Mouse (Mus musculus): ENCODE data around the gene Trim31. TPM values are rescaled to one million over a fixed set of nuclear protein-coding genes. Genes with fewer than 3 reads are reported as not detected.
A peak's percentile ranks its signal among the peaks of the same experiment; 100 is the strongest.

The Trim31 gene
- total RNA-seq (2021) = not detected

DNA sequence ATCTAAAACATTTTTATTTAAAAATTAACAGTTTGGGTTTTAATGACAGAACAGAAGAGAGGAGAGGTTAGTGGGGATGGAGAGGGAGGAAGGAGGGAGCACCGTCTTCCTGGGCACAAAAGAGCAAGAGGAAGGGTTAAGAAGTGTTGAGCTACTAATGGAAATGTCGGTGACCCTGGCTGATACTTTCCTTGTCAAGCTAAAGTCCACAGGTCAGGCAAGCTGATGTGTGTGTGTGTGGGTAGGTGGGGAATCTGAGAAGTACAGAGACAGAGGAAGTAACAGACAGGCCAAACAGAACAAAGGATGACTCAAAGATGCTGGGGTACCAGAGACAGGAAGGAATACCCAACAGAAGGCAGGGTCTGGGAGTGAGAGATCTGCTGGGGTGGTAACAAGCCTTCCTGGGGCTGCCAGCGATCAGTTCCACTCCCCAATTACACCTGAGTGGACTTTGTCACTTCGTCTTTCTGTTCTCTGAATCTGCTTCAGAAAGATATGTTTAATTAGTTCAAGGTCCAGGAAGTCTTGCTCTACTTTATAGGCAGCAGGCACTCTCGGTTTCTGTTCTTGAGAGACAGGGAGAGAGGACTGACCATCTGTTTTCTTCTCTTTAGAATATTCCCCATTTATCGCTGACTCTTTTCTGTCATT lies at the start of gene Trim31:
Trim31 (plus strand) TSS at position 567 of the 654 bp plus-strand sequence.
- intact Hi-C loops (cut with DNase I) = no loop called here

DNA sequence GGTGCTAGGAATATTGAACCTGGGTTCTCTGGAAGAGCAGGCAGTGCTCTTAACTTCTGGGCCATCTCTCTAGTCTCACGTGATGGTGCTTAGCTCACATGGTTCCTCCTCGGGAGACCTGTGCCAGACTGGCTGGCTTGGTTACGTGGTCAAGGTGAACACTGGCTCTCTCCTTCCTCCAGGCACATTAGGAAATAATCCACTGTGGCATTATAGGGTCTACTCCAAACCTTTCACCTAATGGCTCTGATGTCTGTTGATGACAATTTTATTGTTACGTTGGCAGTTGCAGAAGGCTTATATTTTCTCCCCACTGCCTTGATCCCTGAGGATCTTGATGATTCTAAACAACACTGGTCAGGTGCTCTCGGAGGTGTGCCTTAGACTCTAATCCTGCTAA lies 49.0 kb upstream of the Trim31 start:
- intact Hi-C loops (cut with DNase I) = no loop called here
- no peak for DNase-seq (ENCODE audit: extremely low spot score in 1 of 2, low spot score in 2 of 2)

More for the DNA sequence above, at the start of gene Trim31:
- no peak for DNase-seq (ENCODE audit: extremely low spot score in 1 of 2, low spot score in 2 of 2)

DNA sequence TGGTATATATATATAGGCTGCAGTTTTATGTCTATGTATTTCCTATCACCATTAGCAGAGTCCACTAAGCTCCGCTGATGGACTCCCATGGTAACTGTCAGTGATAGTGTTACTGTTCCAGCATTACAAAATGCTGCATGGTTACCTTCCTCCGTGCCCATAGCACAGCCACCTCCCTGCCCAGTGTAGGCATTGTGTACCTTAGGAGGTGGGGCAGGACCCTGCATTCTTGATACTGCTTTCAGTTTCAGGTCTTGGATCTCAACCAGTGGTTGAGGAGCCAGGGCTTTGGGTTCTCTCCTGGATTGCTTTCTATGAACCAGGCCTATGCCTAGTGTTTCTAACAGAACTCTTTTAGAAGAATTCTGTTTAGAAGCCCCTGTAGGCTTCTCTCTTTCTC lies 47.9 kb upstream of the Trim31 start:
- intact Hi-C loops (cut with DNase I) = no loop called here

DNA sequence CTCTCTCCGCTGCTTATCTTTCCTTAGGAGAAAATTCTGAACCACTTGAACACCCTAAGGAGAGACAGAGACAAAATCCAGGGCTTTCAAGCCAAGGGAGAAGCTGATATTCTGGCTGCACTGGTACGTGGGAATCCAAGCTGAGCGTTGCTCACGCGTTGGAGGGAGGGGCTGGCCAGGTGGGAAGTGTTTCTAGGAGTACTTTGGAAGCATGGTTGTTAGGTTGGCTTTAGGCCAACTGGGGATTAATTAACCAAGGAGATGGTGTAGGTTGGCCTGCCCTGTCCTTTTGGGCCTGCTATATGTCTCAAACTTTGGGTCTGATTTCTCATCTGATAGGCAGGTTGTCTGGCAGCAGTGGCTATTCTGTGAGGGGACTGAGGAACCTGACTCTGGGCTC lies 46.7 kb upstream of the Trim31 start:
- no peak for DNase-seq (ENCODE audit: extremely low spot score in 1 of 2, low spot score in 2 of 2)
- intact Hi-C loops (cut with DNase I) = no loop called here

More for the DNA sequence above, 47.9 kb upstream of the Trim31 start:
- DNase-seq (ENCODE audit: extremely low spot score in 1 of 2, low spot score in 2 of 2) = no peak

DNA sequence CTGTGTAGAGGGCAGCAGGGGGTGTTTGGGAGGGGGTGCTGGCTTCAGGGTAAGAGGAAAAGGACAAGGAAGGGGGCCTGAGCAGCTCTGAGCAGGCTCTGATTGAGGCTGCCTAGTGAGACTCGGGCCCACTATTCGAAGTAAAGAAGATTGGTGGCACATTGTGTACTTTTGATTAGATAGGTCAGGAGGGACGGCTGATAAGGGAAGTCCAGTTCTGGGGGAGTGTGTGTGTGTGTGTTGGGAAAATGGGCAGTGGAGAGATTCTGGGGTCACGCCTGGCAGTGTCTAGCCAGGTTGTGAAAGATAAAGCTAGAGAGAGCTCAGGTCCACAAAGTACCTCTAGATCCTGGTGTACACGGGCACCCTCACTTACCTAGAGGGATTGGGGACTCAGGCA lies 46.3 kb upstream of the Trim31 start:
- intact Hi-C loops (cut with DNase I) = no loop called here
- no peak for DNase-seq (ENCODE audit: extremely low spot score in 1 of 2, low spot score in 2 of 2)

DNA sequence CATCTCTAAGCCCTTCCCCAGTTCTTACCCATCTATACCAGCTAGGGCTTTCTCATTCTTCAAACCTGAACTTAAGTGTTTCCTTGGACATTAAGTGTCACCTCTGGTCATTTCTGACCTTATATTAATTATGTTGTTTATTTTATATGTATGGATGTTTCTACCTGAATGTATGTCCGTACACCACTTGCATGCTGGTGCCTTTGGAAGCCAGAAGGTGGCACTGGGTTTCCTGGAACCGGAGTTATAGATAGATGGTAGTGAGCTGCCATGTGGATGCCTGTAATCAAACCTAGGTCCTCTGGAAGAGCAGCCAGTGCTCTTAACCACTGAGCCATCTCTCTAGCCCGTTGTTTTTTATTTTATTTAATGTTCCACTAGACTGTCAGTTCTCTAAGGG lies 42.4 kb upstream of the Trim31 start:
- intact Hi-C loops (cut with DNase I) = no loop called here
- DNase-seq (ENCODE audit: extremely low spot score in 1 of 2, low spot score in 2 of 2) = no peak

DNA sequence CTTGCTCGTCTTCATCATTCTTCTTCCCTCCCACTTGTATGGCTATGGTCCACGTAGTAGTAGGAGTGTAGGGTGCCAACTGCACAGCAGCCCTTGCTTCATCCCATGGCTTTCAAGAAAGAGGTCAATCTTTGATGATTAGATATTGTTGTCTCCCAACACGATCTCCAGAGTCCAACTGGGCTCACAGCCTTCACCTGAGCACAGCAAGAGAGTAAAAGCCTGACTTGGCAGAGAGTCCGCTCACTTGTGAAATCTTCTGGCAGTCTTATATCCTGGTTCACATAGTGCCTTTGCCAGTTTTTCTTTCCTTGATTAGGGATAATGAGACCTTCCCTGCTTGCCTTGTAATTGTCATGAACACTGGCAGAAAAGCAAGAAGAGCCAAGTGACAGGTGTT lies 41.7 kb upstream of the Trim31 start:
- intact Hi-C loops (cut with DNase I) = no loop called here

DNA sequence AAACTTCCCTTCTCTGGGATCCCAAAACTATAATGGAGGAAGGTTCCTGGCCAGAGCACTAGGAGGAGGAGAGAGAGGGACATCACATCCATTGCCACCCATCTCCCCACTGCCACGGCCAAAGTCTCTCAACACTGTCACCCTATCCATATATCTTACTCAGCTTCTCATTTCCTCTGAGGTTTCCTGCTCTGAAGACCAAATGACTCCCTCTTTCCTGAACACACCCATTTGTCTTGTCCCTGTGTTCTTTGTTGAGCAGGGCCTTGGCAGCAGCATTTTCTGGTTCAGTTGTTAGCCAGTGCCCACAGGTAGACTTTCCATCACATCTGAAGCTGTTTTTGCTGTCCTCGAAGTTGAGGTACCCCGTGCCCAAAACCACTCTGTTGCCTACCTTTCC lies 39.7 kb upstream of the Trim31 start:
- no peak for DNase-seq (ENCODE audit: extremely low spot score in 1 of 2, low spot score in 2 of 2)
- intact Hi-C loops (cut with DNase I) = no loop called here

More for the DNA sequence above, 41.7 kb upstream of the Trim31 start:
- no peak for DNase-seq (ENCODE audit: extremely low spot score in 1 of 2, low spot score in 2 of 2)

DNA sequence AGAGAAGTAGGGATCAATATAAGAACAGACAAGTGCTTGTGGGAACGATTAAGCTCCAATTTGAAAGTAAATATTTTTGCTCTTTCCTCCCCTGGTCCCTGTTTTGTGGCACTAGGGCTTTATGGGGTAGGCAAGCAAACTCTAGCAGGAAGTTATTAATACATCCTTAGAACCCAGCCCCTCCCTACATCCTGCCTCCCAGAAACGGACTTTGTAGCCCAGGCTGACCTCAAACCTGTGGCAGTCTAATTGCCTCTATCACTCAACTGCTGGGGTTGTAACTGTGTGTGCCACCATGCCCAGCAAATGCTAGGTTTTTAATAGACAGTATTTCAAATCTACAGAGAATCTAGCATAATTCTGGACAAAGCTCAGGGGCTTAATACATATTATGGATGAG lies 36.2 kb upstream of the Trim31 start:
- intact Hi-C loops (cut with DNase I) = no loop called here
- no peak for DNase-seq (ENCODE audit: extremely low spot score in 1 of 2, low spot score in 2 of 2)

DNA sequence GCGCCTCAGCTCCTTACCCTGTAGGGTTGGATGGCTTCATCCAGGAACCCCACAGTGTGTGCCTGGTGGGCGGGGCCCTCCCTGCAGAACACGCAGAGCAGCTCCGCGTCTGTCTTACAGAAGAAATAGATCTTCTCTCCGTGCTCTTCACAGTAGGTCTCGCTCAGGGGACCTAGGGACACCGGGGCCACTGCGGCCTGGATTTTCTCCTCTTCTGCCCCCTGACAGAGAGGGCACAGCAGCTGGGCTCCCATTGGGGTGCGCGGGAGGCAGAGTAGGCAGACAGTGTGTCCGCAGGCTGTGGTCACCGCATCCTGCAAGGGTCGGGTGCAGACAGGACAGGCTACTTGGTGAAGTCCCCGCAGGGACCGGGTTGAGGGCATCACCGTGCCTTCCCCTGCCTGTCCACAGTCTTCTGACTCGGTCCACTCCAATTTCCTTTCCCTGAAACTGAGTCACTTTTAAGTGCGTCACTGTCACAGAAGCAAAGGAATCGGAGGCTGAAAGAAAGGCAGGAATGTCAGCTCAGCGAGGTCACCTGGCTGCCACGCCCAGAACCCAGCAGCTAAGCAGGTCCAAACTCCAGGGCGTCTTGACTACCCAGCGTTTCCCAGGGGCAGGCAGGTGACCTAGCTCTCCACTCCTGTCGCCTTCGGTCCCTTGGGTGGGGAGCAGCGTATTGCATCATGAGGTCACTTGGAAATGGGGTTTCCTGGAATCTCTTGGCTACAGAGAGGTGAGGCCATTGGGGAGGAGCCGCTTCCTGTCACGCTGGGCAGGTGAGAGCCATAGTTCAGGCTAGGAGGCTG lies 31.0 kb upstream of the Trim31 start, which contains the start of gene Trim15:
Trim15 (minus strand) TSS at position 492 of the 809 bp plus-strand sequence.
- peak in 1 of 2 experiments; percentile 36 for DNase-seq (ENCODE audit: extremely low spot score in 1 of 2, low spot score in 2 of 2)
- intact Hi-C loops (cut with DNase I) = no loop called here

DNA sequence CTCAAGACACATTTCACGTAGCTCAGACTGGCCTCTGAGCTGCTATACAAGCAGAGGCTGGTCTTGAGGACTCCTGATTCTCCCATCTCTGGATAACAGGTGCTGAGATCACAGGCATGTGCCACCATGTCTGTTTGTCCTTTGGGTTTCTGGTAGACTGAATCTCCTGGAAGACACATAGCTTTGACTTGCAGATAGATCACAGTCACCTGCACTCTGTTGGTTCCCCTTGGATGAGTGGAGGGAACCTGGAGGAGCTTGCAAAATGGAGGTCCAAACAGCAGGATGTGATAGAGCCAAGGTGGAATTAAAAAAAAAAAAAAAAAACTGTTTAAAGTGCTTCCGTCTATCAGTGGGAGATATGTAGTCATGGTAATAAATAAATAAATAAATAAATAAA lies 29.1 kb upstream of the Trim31 start:
- no peak for DNase-seq (ENCODE audit: extremely low spot score in 1 of 2, low spot score in 2 of 2)
- intact Hi-C loops (cut with DNase I) = no loop called here

DNA sequence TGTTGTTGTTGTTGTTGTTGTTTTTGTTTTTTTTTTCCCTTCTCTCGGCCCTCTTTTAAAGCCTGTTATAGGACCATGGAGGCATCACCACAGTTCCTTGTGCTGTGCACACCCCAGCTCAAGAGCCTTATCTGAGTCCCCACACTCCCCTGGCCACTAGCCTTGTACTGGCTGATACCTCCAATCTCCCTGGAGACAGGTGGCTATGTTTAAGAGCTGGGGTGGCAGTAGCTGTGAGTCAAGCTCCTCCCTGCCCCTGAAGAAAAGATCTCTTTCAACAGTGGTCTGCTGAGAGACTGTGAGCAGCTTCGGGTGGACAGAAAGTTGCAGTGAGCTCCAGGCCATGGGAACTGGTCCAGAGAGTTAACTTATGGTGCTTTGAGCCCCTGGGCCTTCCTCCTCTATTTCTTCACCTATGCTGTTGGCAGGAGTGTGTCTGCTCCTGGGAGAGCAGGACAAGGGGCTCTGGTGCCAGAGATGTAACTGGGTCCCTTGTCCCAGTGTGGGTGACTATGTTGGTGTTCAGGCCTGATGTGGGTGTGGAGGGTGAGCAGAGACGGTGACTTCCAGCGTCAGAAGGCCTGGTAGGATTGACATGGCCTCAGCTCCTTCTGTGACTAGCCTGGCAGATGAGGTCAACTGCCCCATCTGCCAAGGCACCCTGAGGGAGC lies 28.5 kb upstream of the Trim31 start, which contains the start of gene Trim10:
Trim10 (plus strand) TSS at position 291 of the 671 bp plus-strand sequence.
- DNase-seq (ENCODE audit: extremely low spot score in 1 of 2, low spot score in 2 of 2) = no peak
- intact Hi-C loops (cut with DNase I) = no loop called here

DNA sequence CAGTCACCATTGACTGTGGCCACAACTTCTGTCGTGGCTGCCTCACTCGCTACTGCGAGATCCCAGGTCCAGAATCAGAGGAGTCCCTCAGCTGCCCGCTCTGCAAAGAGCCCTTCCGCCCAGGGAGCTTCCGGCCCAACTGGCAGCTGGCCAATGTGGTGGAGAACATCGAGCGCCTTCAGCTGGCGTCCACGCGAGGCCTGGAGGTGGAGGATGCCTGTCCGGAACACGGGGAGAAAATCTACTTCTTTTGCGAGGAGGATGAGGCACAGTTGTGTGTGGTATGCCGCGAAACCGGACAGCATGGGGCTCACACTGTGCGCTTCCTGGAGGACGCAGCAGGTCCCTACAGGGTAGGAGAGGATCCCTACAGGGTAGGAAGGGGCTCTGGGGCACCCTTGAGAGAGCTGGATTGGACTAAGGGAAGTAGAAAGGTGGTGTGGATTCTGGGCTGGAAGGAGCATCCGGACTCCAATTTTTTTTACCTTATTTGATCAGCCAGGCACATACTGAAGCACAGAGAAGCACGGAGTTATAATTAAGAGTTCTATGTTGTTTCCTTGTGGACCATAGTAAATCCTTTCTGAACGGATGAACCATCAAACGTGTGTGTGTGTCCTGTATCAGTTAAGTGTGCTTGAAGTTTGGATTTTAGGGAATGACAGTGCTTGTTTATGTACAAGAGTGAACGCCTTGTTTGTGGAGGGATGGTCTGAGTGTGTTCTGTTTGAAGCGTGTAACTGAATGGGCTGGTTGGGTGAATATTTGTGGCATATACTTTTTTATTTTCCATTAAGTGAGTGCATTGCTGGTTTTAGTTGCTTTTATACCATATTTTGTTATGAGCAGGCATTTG lies 27.7 kb upstream of the Trim31 start:
- peak in 1 of 2 experiments; percentile 80 for DNase-seq (ENCODE audit: extremely low spot score in 1 of 2, low spot score in 2 of 2)
- intact Hi-C loops (cut with DNase I) = no loop called here

DNA sequence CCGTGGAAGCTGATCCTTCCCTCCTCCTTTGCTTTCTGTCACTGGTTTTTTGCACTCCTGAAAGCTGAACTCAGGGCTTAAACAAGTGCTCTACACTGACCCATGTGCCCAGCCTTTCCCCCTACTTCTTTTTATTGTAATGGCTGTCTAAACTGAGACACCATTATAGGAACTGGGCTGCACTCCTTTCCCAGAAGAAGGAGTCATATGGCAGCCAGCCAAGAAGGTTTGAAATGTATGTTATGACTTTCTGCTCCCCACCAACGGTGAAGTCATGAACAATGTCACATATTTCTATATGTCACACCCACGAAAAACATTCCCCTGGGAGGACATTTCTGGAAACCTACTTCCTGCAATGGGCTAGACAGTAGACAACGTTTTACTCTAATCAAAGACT lies 23.3 kb upstream of the Trim31 start:
- DNase-seq (ENCODE audit: extremely low spot score in 1 of 2, low spot score in 2 of 2) = no peak

DNA sequence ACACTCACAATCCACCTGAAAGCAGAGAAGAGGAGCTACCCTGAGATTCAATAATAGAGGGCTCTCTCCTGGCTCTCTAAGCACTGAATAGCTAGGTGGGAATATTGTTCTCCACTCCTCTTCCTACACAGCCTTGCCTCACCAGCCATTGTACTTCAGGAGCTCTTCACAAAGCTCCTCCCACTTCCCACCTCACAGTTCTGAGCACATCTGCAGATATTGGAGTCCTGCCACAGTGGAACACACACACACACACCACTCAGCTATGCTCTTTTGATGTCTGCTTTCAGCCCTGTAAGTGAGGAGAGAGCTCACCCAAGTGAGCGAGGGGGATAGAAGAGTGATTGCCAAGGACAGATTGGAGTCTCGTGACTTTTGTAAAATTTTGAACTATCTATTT lies 14.6 kb upstream of the Trim31 start:
- intact Hi-C loops (cut with DNase I) = no loop called here
- DNase-seq (ENCODE audit: extremely low spot score in 1 of 2, low spot score in 2 of 2) = no peak

More for the DNA sequence above, 23.3 kb upstream of the Trim31 start:
- intact Hi-C loops (cut with DNase I) = no loop called here

DNA sequence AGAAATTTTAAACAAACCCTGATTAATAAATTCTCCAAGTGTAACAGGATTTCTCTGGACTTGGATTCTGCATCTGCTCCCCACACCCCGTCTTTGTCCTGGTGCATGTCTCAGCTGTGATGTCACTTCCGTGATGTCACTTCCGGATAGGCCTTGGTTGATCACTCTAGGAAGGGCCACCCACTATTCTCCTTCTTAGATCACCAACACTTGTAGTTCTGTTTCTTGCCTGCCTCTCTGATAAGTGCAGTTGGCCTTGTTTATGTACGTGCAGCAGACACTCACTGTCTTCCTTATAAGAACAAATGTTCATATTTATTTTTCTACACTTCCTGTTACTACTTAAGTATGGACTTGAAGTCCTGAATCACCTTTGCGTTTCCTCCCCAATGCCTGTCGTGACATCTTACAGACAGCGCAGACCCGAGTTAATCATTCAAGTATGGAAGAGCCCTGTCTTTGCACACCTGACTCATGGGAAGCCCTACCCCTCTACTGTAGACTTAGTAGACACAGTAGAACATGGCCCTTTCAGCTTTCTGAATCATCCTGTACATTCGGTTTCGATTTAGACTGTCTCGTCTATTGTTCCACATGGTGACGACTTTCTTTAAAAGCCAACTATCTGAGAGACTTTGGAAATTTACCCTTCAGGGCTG lies 12.7 kb upstream of the Trim31 start:
- DNase-seq (ENCODE audit: extremely low spot score in 1 of 2, low spot score in 2 of 2) = no peak

DNA sequence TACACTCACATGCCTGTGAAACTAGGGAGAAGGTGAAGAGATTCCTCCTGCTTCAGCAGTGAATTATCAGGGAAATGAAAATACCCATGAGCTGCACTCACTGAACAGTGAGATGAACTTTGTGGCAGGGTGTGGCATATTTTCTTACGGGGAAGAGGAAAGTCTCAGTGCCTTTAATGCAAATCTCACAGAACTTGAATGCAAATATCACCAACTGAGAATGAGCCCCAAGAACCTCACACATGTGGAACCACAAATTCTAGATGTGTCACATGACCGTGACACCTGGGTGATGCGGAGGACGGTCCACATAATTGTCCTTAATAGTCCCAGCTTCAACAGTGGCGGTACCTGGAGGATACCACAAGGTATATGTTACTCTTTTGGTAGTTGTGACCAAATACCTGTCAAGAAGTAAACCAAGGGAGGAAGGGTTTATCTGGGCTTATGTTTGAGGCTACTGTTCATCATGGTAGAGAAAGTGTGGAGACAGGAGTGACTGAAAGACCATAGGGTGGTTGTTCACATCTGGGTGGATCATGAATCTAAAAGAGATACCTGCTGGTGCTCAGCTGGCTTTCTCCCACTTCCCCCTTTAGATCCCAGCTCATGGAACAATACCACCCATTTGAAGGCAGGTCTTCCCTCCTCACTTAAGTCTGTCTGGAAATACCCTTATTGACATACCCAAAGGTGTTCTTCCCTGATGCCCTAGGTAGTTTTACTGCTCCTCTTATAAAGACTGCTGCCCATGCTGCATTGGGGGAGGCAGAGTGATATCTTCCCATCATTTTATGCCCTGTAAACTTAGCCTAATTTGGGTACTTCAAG lies 7.6 kb upstream of the Trim31 start, which contains the start of gene Trim40:
Trim40 (minus strand) TSS at position 51 of the 831 bp plus-strand sequence.
- DNase-seq (ENCODE audit: extremely low spot score in 1 of 2, low spot score in 2 of 2) = no peak
- intact Hi-C loops (cut with DNase I) = loop anchor here (5.0 kb wide), 1 partner anchor 312 kb away; the partner anchor contains the start of gene Olfr94

More for the DNA sequence above, 12.7 kb upstream of the Trim31 start:
- intact Hi-C loops (cut with DNase I) = no loop called here

Measured in left cerebral cortex, postnatal 10 days (tissue).